Mouse (Mus musculus) CH12.LX (cell line): ENCODE measurements around the gene Gm15217. TPM values are rescaled to one million over a fixed set of nuclear protein-coding genes. Genes with fewer than 3 reads are reported as not detected.

Experiments used
- DNase-seq: peaks from one replicate; pipeline ENCODE4 v3.0.0-alpha.2; 2013; ENCODE audit errors: extremely low read depth
- H3K27ac ChIP-seq: 2 replicates; pipeline ENCODE4 v1.5.1; 2012; ENCODE audit warnings: low read depth, mild to moderate bottlenecking, control low read depth, moderate library complexity; ENCODE audit not compliant: insufficient read depth
- H3K27me3 ChIP-seq: replicated peaks from 2 replicates; pipeline ENCODE3; 2012; ENCODE audit warnings: inconsistent platforms
- H3K36me3 ChIP-seq, 2 experiments: replicated peaks in 1 of 2; 2 replicates each; pipeline versions ENCODE3 to v1.6.1; 2012; ENCODE audit warnings: inconsistent platforms in 1 of 2, low read length in 1 of 2, mild to moderate bottlenecking in 1 of 2, mixed read lengths in 1 of 2, moderate library complexity in 1 of 2; ENCODE audit not compliant: control insufficient read depth in 1 of 2, insufficient read depth in 1 of 2
- H3K4me1 ChIP-seq, 2 experiments: 2 replicates each; pipeline ENCODE4 v1.6.1; 2012; ENCODE audit warnings: inconsistent platforms in 1 of 2, moderate library complexity in 1 of 2; ENCODE audit not compliant: insufficient read depth in 2 of 2, control insufficient read depth in 1 of 2
- H3K4me2 ChIP-seq: 2 replicates; pipeline ENCODE4 v1.6.1; 2012; ENCODE audit warnings: low read depth, mild to moderate bottlenecking, control low read depth; ENCODE audit not compliant: poor library complexity, insufficient read depth, severe bottlenecking
- H3K4me3 ChIP-seq, 3 experiments: fragments of 150-350 bp in 1 of 3; sonication (generic) in 1 of 3; replicated peaks in 1 of 3; 2 replicates each; pipeline versions ENCODE3 to v1.5.1; 2011 to 2012; ENCODE audit warnings: low read depth in 2 of 3, low read length in 2 of 3, mild to moderate bottlenecking in 2 of 3, moderate library complexity in 2 of 3, control low read depth in 1 of 3, improper control_type of control experiment in 1 of 3, inconsistent platforms in 1 of 3, mixed read lengths in 1 of 3; ENCODE audit not compliant: poor library complexity in 1 of 3
- H3K79me2 ChIP-seq: replicated peaks from 2 replicates; pipeline ENCODE4 v1.6.1; 2012; ENCODE audit warnings: mild to moderate bottlenecking, moderate library complexity; ENCODE audit not compliant: control insufficient read depth, poor library complexity, insufficient read depth, severe bottlenecking; ENCODE audit errors: extremely low read depth
- H3K9ac ChIP-seq: 2 replicates; pipeline ENCODE4 v1.6.1; 2012; ENCODE audit warnings: low read depth, mild to moderate bottlenecking, control low read depth, moderate library complexity; ENCODE audit not compliant: insufficient read depth
- H3K9me3 ChIP-seq: replicated peaks from 2 replicates; pipeline ENCODE3; 2012; ENCODE audit warnings: low read length, inconsistent platforms, mixed read lengths
- CHD2 ChIP-seq: IDR thresholded peaks from 2 replicates; pipeline ENCODE4 v1.6.1; 2011; ENCODE audit warnings: low read length, improper control_type of control experiment
- ELF1 ChIP-seq: IDR thresholded peaks from 2 replicates; pipeline ENCODE4 v1.6.1; 2014; ENCODE audit warnings: low read depth, mild to moderate bottlenecking, inconsistent platforms, low read length, improper control_type of control experiment
- ETS1 ChIP-seq: conservative IDR thresholded peaks from 2 replicates; pipeline ENCODE4 v1.6.1; 2012; ENCODE audit warnings: low read depth, mild to moderate bottlenecking, inconsistent platforms, low read length, improper control_type of control experiment, moderate library complexity
- JUN ChIP-seq: IDR thresholded peaks from 2 replicates; pipeline ENCODE4 v1.6.1; 2011; ENCODE audit warnings: low read depth, mild to moderate bottlenecking, low read length, improper control_type of control experiment, moderate library complexity; ENCODE audit not compliant: insufficient read depth
- JUND ChIP-seq: conservative IDR thresholded peaks from 2 replicates; pipeline ENCODE4 v1.6.1; 2011; ENCODE audit warnings: low read depth, low read length, improper control_type of control experiment
- MAFK ChIP-seq: IDR thresholded peaks from 2 replicates; pipeline ENCODE4 v1.6.1; 2011; ENCODE audit warnings: low read length, improper control_type of control experiment; ENCODE audit not compliant: insufficient replicate concordance
- MAX ChIP-seq: IDR thresholded peaks from 2 replicates; pipeline ENCODE4 v1.6.1; 2011; ENCODE audit warnings: low read length, improper control_type of control experiment
- MEF2A ChIP-seq: IDR thresholded peaks from 2 replicates; pipeline ENCODE4 v1.6.1; 2014; ENCODE audit warnings: low read depth, mild to moderate bottlenecking, inconsistent platforms, low read length, improper control_type of control experiment, borderline replicate concordance
- NRF1 ChIP-seq: IDR thresholded peaks from 2 replicates; pipeline ENCODE4 v1.6.1; 2014; ENCODE audit warnings: low read depth, mild to moderate bottlenecking, inconsistent platforms, low read length, improper control_type of control experiment, moderate library complexity
- POLR2AphosphoS2 ChIP-seq: IDR thresholded peaks from 2 replicates; pipeline ENCODE4 v1.6.1; 2011; ENCODE audit warnings: low read depth, low read length, improper control_type of control experiment
- RAD21 ChIP-seq: IDR thresholded peaks from 2 replicates; pipeline ENCODE4 v1.6.1; 2011; ENCODE audit warnings: low read depth, mild to moderate bottlenecking, low read length, improper control_type of control experiment, moderate library complexity
- TBP ChIP-seq: conservative IDR thresholded peaks from 2 replicates; pipeline ENCODE4 v1.6.1; 2011; ENCODE audit warnings: low read depth, low read length, improper control_type of control experiment
- USF2 ChIP-seq: conservative IDR thresholded peaks from 2 replicates; pipeline ENCODE4 v1.6.1; 2011; ENCODE audit warnings: low read depth, low read length, improper control_type of control experiment
- ZKSCAN1 ChIP-seq: IDR thresholded peaks from 2 replicates; pipeline ENCODE4 v1.6.1; 2012; ENCODE audit warnings: low read depth, inconsistent platforms, low read length, improper control_type of control experiment, borderline replicate concordance
- ZNF384 ChIP-seq: IDR thresholded peaks from 2 replicates; pipeline ENCODE4 v1.6.1; 2012; ENCODE audit warnings: low read depth, low read length, improper control_type of control experiment, inconsistent platforms
- dilution Hi-C: fragments of 300-500 bp; cut with MboI; formaldehyde crosslinking; loops from 2 replicates; pipeline ENCODE4 v1.14.3; 2020; ENCODE audit warnings: low sequenced_read_pairs; ENCODE audit not compliant: extremely low pct_unique_long_range_greater_than_20kb, extremely low pct_ligation_motif_present
- in situ Hi-C: fragments of 300-500 bp; cut with MboI; formaldehyde crosslinking; loops from 3 replicates; pipeline ENCODE4 v1.14.3; 2019; ENCODE audit warnings: low sequenced_read_pairs, low pct_ligation_motif_present, low pct_unique_long_range_greater_than_20kb, mixed read lengths
- polyA plus RNA-seq: library from polyadenylated mRNA; unstranded; fragments of >175 nt; gene quantifications from 2 replicates; pipeline ENCODE4 v1.2.1, GENCODE M21; 2012; ENCODE audit warnings: low read depth; ENCODE audit not compliant: insufficient read length
- total RNA-seq, 2 experiments: library from RNA; depleted of rRNA; stranded (reverse); fragments of 300-350 nt in 1 of 2; fragments of >200 nt in 1 of 2; gene quantifications; 2 replicates each; pipeline ENCODE4 v1.2.3; 2012 to 2014

The Gm15217 gene
- total and polyA plus RNA-seq, 3 experiments = not detected

GRCm38 (mm10) chr14:46389438-46390248 lies 10.4 kb downstream of the Gm15217 start:
- no peaks in the 10 kb centered on the region for H3K79me2 ChIP-seq
- no peak overlapping the region for H3K4me2 ChIP-seq
- no peaks in the 10 kb centered on the region for H3K4me1 ChIP-seq
- TF ChIP-seq USF2 (no peak), CHD2 (no peak), MAX (no peak), ZNF384 (no peak), TBP (no peak), ETS1 (no peak), RAD21 (no peak), MAFK (no peak)
- no peak for DNase-seq
- no peak overlapping the region for H3K4me3 ChIP-seq
- peaks cover 19% of the 10 kb centered on the region for H3K9me3 ChIP-seq
- H3K27ac ChIP-seq = no peak overlapping the region
- H3K27me3 ChIP-seq = no peaks in the 10 kb centered on the region
- H3K9ac ChIP-seq = no peak overlapping the region
- dilution Hi-C loops (no loop called here), in situ Hi-C loops (no loop called here)
- no peaks in the 10 kb centered on the region for H3K36me3 ChIP-seq

- dilution Hi-C loops (no loop called here), in situ Hi-C loops (no loop called here)
- Histone ChIP-seq H3K27me3 (no peaks in the 10 kb centered on the region), H3K4me3 (no peak within 1 kb of the TSS), H3K27ac (no peak within 1 kb of the TSS), H3K4me1 (no peaks in the 10 kb centered on the region), H3K9ac (no peak within 1 kb of the TSS), H3K4me2 (no peak within 1 kb of the TSS), H3K36me3 (no peaks in the 10 kb centered on the region), H3K79me2 (no peaks in the 10 kb centered on the region), H3K9me3 (peaks cover 19% of the 10 kb centered on the region)
- no peak for DNase-seq
- TF ChIP-seq JUN (no peak), ZNF384 (no peak), JUND (no peak), POLR2AphosphoS2 (no peak), MAX (no peak), NRF1 (no peak), ELF1 (no peak), MEF2A (no peak), ZKSCAN1 (no peak)
Observed at GRCm38 (mm10) chr14:46390249-46390775, 11.1 kb downstream of the Gm15217 start, which contains the start of gene Bmp4. Bmp4 (minus strand) TSS chr14:46390669.
